Mouse (Mus musculus): ENCODE data around the gene Dap. TPM values are rescaled to one million over a fixed set of nuclear protein-coding genes. Genes with fewer than 3 reads are reported as not detected.

Dap gene
- polyA plus RNA-seq, 1 experiment from 2014 or later: 42.4 TPM

DNA sequence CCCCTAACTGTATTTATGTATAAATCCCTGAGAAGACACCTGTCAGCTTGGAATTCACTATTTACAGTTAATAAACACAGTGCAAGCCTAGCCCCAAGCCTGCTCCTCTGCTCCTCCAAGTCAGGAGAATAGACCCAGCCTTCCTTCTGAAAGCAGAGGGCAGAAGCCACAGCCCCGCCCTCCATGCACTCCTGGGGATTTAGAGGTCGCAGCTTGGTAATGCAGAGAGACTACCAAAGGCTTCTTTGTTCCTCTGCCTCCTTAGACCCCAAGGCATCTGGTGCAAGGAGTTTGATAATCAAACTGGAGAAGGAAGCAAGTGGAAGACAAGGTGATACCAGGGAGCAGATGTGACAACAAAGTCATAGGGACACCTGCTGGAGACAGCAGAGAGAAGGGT lies 70.2 kb downstream of the Dap start:
- no peaks in the 10 kb centered on the region for H3K9me3 ChIP-seq
- peaks cover 36% of the 10 kb centered on the region for H3K27me3 ChIP-seq
- no peak for ATAC-seq (ENCODE audit: low FRiP score, low read depth)
- H3K9ac ChIP-seq (replicated peaks): no peak overlapping the region
- H3K36me3 ChIP-seq: no peaks in the 10 kb centered on the region
- no peak overlapping the region for H3K4me2 ChIP-seq (replicated peaks)
- no peak overlapping the region for H3K4me3 ChIP-seq
- WGBS: 5% methylated on average over 2 of the region's 2 CpGs
- peaks cover 15% of the 10 kb centered on the region for H3K4me1 ChIP-seq
- no peak overlapping the region for H3K27ac ChIP-seq (replicated peaks)

- H3K27ac ChIP-seq (replicated peaks): no peak overlapping the region
- peak overlapping the region; percentile 40 for H3K4me3 ChIP-seq
- peaks cover 15% of the 10 kb centered on the region for H3K4me1 ChIP-seq
- no peaks in the 10 kb centered on the region for H3K36me3 ChIP-seq
- 0 out of 2 replicates have a peak, but pooled peaks have one; percentile 23 for ATAC-seq (ENCODE audit: low FRiP score, low read depth)
- peak overlapping the region; percentile 41 for H3K9ac ChIP-seq (replicated peaks)
- H3K4me2 ChIP-seq (replicated peaks): peak overlapping the region; percentile 63
- no peaks in the 10 kb centered on the region for H3K9me3 ChIP-seq
- 9% methylated on average over 40 of the region's 40 CpGs for WGBS
- H3K27me3 ChIP-seq: peaks cover 36% of the 10 kb centered on the region
Measured at GRCm38 (mm10) chr15:31296882-31297776, 73.0 kb downstream of the Dap start.

- ATAC-seq (ENCODE audit: low FRiP score, low read depth): no peak
- peak overlapping the region; percentile 63 for H3K4me2 ChIP-seq (replicated peaks)
- H3K9ac ChIP-seq (replicated peaks): no peak overlapping the region; the same call in 1 of the 2 replicates
- no peaks in the 10 kb centered on the region for H3K36me3 ChIP-seq
- peaks cover 36% of the 10 kb centered on the region for H3K27me3 ChIP-seq
- H3K4me3 ChIP-seq: peak overlapping the region; percentile 40
- WGBS: 24% methylated on average over 13 of the region's 13 CpGs
- no peaks in the 10 kb centered on the region for H3K9me3 ChIP-seq
- no peak overlapping the region for H3K27ac ChIP-seq (replicated peaks)
- H3K4me1 ChIP-seq: peaks cover 15% of the 10 kb centered on the region
Measured at GRCm38 (mm10) chr15:31297777-31298137, 73.6 kb downstream of the Dap start.

GRCm38 (mm10) chr15:31299258-31299917 lies 75.3 kb downstream of the Dap start:
- no peak overlapping the region for H3K4me3 ChIP-seq
- 67% methylated on average over 6 of the region's 6 CpGs for WGBS
- peaks cover 36% of the 10 kb centered on the region for H3K27me3 ChIP-seq
- no peaks in the 10 kb centered on the region for H3K36me3 ChIP-seq
- no peak for ATAC-seq (ENCODE audit: low FRiP score, low read depth)
- no peak overlapping the region for H3K4me2 ChIP-seq (replicated peaks)
- no peaks in the 10 kb centered on the region for H3K9me3 ChIP-seq
- peaks cover 14% of the 10 kb centered on the region for H3K4me1 ChIP-seq
- no peak overlapping the region for H3K27ac ChIP-seq (replicated peaks)
- no peak overlapping the region for H3K9ac ChIP-seq (replicated peaks)

- Histone ChIP-seq H3K4me2 (replicated peaks) (no peak overlapping the region), H3K4me3 (no peak overlapping the region), H3K4me1 (peaks cover 5% of the 10 kb centered on the region), H3K36me3 (no peaks in the 10 kb centered on the region), H3K9me3 (no peaks in the 10 kb centered on the region), H3K9ac (replicated peaks) (no peak overlapping the region), H3K27ac (replicated peaks) (no peak overlapping the region), H3K27me3 (peaks cover 17% of the 10 kb centered on the region)
- ATAC-seq (ENCODE audit: low FRiP score, low read depth): no peak
- WGBS: 80% methylated on average over 12 of the region's 12 CpGs
Measured at GRCm38 (mm10) chr15:31302293-31302990, 78.3 kb downstream of the Dap start.

- no peak for ATAC-seq (ENCODE audit: low FRiP score, low read depth)
- no peak overlapping the region for H3K27ac ChIP-seq (replicated peaks)
- no peak overlapping the region for H3K4me3 ChIP-seq
- no peaks in the 10 kb centered on the region for H3K9me3 ChIP-seq
- H3K9ac ChIP-seq (replicated peaks): no peak overlapping the region
- 84% methylated on average over 3 of the region's 3 CpGs for WGBS
- H3K4me1 ChIP-seq: no peaks in the 10 kb centered on the region; the same call in 1 of the 2 replicates
- H3K36me3 ChIP-seq: no peaks in the 10 kb centered on the region
- no peaks in the 10 kb centered on the region for H3K27me3 ChIP-seq
- H3K4me2 ChIP-seq (replicated peaks): no peak overlapping the region
Measured at GRCm38 (mm10) chr15:31304302-31304701, 80.2 kb downstream of the Dap start.

- ATAC-seq (ENCODE audit: low FRiP score, low read depth): no peak
- 63% methylated on average over 6 of the region's 6 CpGs for WGBS
- Histone ChIP-seq H3K4me1 (no peaks in the 10 kb centered on the region), H3K4me2 (replicated peaks) (no peak overlapping the region), H3K4me3 (no peak overlapping the region), H3K9ac (replicated peaks) (no peak overlapping the region), H3K27ac (replicated peaks) (no peak overlapping the region), H3K27me3 (no peaks in the 10 kb centered on the region), H3K36me3 (no peaks in the 10 kb centered on the region), H3K9me3 (no peaks in the 10 kb centered on the region)
Measured at GRCm38 (mm10) chr15:31305181-31305580, 81.1 kb downstream of the Dap start.

DNA sequence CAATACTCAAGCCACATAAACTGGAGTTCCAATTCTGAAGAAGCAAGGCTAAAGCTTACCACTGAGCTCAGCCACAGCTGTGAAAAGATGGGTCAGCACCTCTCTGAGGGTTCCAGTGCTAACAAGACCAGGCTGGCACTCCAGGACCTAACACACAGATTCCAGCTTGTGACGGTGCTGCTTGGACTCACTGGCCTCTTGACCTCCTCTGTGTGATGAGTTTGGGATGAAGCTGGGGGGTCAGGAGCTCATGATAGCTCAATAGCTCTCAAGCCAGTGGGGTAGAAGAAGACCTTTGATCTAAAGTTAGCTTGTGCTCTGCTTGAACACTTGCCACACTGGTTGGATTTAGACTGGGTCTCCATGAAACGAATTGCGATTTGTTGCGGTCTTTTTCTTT lies 82.6 kb downstream of the Dap start:
- ATAC-seq (ENCODE audit: low FRiP score, low read depth): no peak
- Histone ChIP-seq H3K4me3 (no peak overlapping the region), H3K9me3 (no peaks in the 10 kb centered on the region), H3K4me2 (replicated peaks) (no peak overlapping the region), H3K27ac (replicated peaks) (no peak overlapping the region), H3K4me1 (no peaks in the 10 kb centered on the region), H3K36me3 (no peaks in the 10 kb centered on the region), H3K27me3 (no peaks in the 10 kb centered on the region), H3K9ac (replicated peaks) (no peak overlapping the region)
- WGBS: 69% methylated on average over 4 of the region's 4 CpGs

GRCm38 (mm10) chr15:31309526-31309925 lies 85.4 kb downstream of the Dap start:
- no peak overlapping the region for H3K4me3 ChIP-seq
- H3K9ac ChIP-seq (replicated peaks): no peak overlapping the region
- H3K36me3 ChIP-seq: no peaks in the 10 kb centered on the region
- H3K4me2 ChIP-seq (replicated peaks): no peak overlapping the region
- ATAC-seq (ENCODE audit: low FRiP score, low read depth): no peak
- H3K9me3 ChIP-seq: no peaks in the 10 kb centered on the region
- no peaks in the 10 kb centered on the region for H3K27me3 ChIP-seq
- 68% methylated on average over 15 of the region's 15 CpGs for WGBS
- no peaks in the 10 kb centered on the region for H3K4me1 ChIP-seq
- H3K27ac ChIP-seq (replicated peaks): no peak overlapping the region

DNA sequence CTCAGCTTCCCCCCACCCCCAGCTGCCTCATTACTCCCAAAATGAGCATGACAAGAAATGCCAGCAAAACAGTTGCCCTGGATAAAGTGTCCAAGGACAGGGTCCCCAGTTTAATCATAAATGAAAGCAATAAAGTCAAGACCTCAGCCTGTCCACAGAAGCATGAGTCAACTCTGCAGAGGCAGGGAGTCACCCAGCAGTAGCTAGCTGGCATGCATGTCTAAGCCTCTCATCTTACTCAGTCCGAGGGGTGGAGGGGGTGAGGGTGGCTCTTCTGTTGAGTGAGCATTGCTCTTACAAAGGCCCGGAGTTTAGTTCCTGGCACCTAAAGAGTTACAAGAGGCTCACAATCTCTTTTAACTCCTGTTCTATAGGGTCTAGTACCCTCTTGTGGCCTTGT lies 87.9 kb downstream of the Dap start:
- Histone ChIP-seq H3K4me2 (replicated peaks) (no peak overlapping the region), H3K27ac (replicated peaks) (no peak overlapping the region), H3K4me3 (no peak overlapping the region), H3K9ac (replicated peaks) (no peak overlapping the region), H3K36me3 (no peaks in the 10 kb centered on the region), H3K9me3 (no peaks in the 10 kb centered on the region), H3K27me3 (no peaks in the 10 kb centered on the region), H3K4me1 (no peaks in the 10 kb centered on the region)
- WGBS: 74% methylated on average over 2 of the region's 2 CpGs
- no peak for ATAC-seq (ENCODE audit: low FRiP score, low read depth)

- Histone ChIP-seq H3K27ac (replicated peaks) (no peak overlapping the region), H3K9ac (replicated peaks) (no peak overlapping the region), H3K9me3 (no peaks in the 10 kb centered on the region), H3K36me3 (no peaks in the 10 kb centered on the region), H3K27me3 (no peaks in the 10 kb centered on the region), H3K4me2 (replicated peaks) (no peak overlapping the region), H3K4me3 (no peak overlapping the region), H3K4me1 (peaks cover 19% of the 10 kb centered on the region)
- 3% methylated on average over 5 of the region's 5 CpGs for WGBS
- ATAC-seq (ENCODE audit: low FRiP score, low read depth): peak; percentile 84
Measured at GRCm38 (mm10) chr15:31315630-31316231, 91.6 kb downstream of the Dap start.
